Mouse (Mus musculus) spleen, postnatal 36 days (tissue): Measurements from ENCODE around the gene Art2b.
"Not testable (repeated sequence)": the region's sequence is repeated elsewhere in the genome, so short reads cannot be mapped to it uniquely, and the experiment has no call there.

Experiments used
- DNase-seq, 2 experiments: peaks; one replicate each; pipeline ENCODE4 v3.0.0; 2022; ENCODE audit warnings: low spot score in 2 of 2, mixed read lengths in 1 of 2

The Art2b gene

DNA sequence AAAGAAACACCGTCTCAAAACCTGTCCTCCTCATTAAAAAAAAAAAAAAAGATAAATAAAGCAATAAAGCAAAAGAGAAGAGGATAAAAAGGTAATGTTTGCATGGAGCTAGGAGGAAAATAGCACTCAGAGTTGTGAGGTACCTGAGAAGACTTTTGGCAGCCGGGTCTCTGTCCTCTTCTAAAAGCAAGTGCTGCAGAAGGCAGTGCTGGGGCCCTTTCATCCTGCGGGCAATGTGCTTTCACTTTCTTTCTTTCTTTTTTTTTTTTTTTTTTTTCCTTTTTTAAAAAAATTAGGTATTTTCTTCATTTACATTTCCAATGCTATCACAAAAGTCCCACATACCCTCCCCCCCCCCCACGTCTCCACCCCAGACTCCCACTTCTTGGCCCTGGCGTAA lies at the start of gene Art2b:
Gene Art2b, minus strand, starts transcription at position 193 of the 400 bp plus-strand sequence.
- no peak for DNase-seq

DNA sequence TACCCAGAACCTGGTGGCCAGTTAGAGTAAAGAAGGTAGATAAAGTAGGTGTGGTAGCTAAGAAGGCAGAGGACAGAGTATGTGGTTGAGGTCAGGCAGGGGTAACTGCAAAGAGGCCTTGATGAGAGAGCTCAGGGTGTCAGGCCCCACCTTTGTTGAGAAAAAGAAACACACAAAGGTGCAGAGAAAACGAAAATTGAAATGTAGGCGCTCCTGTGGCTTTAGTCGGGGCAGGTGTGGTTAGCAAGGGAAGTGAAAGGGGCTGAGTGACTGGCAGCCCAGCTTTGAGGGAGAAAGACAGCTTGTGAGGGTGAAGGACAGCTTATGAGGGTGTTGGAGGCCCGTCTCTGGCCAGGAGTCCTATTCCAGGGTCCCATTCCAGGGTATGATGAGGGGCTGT lies 49.1 kb upstream of the Art2b start:
- DNase-seq, result peak; percentile 40

DNA sequence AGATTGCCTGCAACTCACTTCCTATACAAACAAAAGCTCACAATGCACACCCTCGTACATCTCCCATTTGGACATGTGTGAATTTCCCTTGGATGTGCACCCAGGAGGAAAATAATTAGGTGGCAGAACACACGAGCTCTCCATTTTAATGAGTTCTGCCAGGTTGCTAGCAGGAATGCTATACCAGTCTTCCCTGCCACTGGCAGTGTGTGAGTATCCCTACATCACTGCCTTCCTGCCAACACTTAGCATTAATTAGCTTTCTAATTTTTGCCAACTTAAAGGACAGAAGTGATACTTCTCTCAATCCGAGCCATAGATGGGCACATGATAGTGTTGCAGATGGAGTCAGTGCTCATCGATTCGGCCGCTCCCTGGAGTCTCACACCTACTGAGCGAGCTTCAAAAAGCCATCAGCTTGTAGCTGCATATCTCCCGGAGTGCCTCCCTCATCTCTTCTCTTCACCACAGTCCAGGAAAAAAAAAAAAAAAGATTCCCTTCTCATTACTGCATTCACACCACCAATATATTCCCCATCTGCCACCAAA lies 48.3 kb upstream of the Art2b start:
- DNase-seq, result no peak

DNA sequence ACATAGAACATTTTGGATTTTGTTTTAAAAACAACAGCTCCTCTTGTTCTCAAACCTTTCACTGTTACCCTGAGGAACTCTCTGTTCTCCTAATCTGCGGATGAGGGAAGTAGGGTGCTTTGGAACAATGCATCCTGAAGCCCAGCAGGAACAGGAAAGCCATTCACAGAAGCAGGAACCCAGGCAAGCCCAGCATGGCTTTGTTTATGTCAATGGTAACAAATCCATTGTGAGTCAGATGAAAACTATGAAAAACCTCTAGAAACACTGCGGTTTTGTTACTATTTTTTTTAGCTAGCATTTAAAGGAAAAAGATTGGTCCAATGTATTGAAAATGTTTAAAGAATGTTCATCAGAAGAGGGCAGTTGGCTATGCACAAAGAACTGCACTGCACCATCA lies 43.1 kb upstream of the Art2b start:
- DNase-seq, result no peak

DNA sequence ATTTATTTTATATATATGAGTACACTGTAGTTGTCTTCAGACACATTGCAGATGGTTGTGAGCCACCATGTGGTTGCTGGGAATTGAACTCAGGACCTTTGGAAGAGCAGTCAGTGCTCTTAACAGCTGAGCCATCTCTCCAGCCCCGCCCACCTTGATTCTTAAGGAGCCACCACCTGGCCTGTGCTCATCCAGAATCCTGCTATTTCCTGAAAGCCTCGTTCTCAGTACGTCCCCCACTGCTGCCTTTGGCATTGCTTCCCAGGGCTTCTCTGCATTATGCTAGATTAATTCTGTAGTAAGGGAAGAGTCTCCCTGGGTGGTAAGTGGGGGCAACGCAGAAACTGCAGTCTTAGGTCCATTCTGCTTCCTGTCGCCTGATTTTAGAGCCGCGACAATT lies 41.8 kb upstream of the Art2b start:
- DNase-seq, result not testable (repeated sequence)

DNA sequence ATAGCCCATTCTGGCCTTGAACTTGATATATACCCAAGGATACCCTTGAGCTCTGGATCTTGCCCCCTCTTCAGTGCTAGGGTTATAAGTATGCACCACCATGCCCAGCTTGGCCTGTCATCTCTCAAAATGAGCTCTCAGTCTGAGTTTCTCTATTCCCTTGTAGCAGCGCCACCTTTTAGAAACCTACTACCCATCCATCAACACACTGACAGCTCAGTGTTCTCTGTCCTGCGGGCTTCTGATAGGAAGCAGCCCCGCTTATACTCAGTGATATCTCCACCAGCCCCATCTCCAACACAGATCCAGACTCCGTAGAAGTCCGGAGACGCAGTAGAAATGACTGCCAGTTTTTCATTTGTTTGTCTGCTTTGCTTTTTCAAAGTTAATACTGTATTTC lies 38.9 kb upstream of the Art2b start:
- no peak for DNase-seq

DNA sequence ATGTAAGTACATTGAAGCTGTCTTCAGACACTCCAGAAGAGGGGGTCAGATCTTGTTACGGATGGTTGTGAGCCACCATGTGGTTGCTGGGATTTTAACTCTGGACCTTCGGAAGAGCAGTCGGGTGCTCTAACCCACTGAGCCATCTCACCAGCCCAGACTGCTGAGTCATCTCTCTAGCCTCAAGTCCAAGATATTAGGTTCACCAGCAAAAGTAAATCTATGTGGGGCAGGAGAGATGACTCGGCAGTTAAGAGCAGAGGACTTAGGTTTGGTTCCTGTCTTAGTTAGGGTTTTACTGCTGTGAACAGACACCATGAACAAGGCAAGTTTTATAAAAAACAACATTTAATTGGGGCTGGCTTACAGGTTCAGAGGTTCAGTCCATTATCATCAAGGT lies 36.5 kb upstream of the Art2b start:
- not testable (repeated sequence) for DNase-seq

DNA sequence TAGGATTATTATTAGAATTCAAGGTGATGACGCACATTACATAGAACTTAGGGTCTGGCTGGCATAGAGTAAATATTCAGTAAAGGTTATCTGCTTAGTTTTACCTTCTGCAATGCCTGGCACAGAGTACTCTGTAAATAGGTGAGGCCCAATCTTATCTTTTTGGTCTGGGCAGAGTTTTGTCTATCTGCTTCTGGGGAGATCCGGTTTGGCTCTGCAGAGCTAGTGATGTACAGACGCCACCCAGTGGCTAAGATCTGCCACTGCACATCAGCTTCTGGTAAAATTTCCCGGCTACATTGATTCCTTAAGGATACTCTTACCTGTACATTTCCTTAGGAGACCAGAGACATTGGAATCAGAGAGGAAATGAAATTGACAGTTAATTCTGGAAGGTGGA lies 35.0 kb upstream of the Art2b start:
- no peak for DNase-seq

DNA sequence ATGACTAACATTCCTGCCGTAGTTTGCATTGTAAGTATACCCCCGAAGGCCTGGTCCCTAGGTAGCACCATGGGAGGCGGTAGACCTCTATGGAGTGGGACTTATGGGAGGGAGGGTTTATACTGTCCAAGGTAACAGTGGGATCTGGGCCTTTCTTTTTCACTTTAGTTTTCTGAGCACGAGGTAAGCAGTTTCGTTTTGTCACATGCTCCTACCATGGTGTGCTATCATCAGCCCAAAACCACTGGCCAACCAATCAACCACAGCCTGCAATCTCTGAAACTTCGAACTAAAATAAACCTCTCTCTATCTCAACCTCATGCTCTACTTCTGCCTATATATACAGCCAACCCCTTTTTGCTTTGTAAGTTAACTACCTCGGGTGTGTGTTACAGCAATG lies 32.9 kb upstream of the Art2b start:
- DNase-seq, result no peak

DNA sequence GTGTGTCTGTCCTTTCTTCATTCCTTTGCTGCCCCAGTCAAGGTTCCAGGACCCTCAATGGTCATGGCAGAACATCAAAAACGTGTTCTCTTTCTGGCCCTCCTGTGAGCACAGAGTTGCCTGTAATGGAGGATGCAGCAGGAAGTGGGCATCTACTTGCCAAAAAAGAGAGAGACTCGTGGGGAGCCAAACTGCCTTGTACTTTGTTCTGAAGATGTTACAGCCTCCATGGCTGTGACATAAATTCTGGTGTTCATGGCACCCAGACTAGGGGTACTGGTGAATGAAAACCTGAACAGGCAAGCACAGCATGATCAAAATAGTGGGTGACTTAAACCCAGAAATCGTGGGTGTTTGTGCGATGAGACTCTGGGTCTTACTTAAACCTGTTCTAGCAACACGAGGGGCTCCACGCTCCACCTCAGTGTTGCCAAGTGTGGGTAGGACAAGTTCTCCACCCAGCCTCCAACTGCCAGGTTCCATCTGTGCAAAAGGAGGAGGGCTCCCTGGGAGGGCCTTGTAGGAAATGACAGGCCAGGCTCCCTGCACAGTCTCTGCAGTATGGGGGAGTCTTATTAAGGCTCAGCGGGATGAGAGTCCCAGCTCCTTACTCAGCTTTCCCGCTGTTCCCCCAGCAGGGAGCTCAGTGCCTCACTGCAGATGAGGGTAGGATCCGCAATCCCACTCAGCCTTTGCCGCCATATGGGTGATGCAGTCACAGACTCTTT lies 32.2 kb upstream of the Art2b start:
- no peak for DNase-seq

DNA sequence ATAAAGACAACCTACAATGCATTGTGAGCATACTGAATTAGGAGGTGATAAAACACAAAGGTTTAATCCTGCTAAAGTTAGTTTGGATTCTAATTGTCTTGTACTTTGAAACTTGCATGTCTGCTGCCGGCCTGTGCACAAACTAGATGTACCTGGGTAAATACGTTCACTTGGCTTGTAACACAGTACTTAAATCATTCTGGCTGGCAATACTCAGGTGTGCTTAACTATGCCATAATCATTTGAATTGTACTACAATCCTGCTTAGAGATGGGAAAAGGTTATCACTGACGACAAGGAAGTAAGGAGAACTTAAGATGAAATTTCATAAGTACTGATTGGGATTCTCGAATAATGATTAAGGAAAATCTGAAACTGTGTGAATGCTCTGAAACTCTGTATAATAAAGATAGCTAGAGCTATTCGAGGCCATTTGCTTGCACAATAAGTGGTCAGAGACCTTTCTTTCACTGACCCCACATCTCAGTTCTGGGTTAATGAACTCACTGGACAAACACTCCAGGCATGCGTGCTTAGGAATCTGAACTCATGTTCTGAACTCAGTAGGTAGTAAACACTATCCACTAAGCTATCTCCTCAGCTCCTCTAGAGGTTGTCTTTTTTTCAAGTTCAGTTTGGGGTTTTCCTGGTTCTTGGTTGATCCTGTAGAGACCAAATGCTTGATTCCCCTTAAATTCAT lies 30.9 kb upstream of the Art2b start:
- DNase-seq, result no peak

DNA sequence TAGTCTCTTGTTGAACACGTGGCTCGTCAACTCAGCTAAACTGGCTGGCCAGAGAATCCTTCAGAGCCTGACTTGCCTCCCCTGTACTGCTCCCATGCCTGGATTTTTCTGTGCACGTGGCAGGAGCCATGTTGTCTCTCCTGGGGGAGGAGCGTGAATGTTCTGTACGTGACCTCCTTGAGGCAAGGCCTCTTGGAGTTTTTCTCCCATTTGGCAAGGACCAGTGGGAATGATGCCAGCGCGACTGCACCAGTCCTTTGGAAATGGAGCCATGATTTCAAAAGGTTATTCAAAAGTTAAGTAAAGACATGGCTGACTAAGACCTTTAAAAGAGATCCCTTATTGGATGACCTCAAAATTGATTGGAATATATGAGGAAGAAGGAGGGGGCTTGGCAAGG lies 30.0 kb upstream of the Art2b start:
- no peak for DNase-seq

DNA sequence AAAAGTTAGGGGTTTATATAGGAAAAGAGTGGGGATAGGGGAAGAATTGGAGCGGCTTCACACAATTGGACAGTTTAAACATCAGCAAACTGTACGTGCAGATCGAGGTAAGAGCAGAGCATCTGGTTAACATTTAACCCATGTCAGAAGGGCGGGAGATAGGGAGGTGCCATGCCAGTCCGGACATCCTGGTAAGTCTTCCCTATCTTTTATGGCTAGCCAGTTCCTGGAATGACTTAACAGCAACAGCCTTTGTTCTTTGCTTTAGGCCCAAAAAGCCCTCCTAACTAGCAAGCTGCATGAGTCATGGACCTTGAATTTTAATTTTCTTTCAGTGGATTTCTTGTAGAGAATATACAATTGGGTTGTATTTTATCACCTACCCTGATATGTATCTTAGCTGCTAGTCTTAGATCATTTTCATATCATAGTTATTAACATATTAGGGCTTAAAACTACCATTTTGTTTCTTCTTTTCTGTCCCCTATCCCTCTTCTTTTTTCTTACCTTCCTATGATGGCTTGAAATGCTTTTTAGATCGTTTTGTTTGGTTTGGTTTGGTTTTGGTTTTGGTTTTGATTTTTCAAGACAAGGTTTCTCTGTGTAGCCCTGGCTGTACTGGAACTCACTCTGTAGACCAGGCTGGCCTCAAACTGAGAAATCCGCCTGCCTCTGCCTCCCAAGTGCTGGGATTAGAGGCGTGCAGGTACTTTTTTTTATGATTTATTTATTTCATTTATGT lies 27.6 kb upstream of the Art2b start:
- DNase-seq, result not testable (repeated sequence)

DNA sequence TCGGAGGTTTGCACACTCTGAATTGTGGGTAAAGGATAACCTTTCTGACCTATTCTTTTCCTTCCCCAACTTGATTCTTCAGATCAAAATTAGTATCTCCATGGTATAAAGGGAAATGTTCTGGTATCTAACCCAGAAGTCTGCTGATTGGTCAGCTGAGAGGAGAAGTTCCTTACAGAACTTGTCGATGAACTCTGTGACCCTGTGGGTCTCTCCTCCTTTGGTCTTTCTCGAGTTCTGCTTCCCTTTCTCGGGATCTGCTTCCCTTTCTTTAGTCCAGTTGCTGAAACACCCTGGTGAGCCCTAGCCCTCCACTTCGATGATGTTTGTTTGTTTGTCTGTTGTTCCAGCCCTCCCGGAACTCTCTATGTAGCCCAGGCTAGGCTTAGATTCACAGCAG lies 22.4 kb upstream of the Art2b start:
- peak; percentile 16 to 22 for DNase-seq

DNA sequence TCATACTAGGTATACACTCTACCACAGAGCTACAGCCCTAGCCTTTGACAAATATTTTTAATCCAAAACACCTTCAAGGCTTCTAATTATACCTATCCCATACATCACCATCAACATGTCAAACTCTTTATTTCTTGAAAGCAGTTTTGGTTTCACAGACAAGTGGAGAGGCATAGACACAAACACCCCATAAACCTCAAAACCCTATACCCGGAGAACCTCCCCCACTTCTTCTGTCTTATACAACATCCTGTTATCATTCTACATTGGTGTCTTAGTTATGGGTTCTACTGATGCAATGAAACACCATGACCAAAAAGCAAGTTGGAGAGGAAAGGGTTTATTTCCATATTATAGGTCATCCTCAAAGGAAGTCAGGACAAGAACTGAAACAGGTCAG lies 15.0 kb upstream of the Art2b start:
- no peak for DNase-seq

DNA sequence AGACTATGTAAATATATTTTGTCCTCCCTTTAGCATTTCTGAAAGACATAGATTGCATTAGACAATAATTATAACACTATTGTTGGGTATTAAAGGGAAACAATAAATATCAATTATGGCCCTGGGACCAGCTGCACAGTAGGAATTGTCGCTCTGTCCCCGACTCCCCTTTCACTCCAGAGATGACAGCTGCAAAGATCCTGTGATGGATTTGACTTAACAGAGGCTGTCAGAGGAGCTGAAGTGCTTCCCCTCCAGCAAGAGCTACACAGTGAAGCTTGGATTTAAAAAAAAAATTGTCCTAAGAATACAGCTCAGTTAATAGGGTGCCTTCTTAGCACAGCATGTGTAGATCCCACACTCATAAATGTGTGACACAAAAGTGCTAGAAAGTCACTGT lies 13.1 kb upstream of the Art2b start:
- DNase-seq, result no peak

DNA sequence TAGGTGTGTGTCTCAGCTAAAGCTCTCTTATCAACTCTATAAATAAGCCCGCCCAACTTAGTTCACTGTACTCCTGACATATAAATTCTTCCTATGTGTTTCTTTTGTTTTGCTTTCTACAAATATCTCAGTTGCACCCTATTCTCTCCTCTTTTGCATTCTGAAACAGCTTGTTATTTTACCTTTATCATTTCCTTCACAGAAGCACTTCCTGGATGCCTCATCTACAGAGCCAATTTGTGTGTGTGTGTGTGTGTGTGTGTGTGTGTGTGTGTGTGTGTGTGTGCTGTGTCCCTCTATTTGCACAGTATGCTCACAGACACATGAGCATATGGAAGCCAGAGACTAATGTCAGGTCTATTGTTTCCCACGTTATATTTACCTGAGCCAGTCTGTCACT lies 9.6 kb upstream of the Art2b start:
- DNase-seq, result no peak

DNA sequence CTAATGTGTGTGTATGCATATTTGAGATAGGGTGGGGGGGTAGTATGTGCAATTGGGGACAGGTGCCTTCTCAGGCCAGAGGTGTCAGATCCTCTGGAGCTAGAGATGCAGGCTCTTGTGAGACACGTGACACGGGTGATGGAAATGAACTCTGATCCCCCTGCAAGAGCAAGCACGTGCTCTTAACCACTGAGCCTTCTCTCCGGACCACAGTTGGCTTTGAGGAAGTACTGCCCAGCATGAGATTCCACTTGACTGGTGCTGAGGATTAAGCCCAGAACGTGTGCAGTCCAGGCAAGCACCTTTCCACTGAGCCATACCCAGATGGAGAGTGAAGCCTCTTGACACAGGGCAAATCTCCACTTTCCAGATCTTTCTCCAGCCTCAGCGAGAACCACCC lies 1.1 kb downstream of the Art2b start:
- DNase-seq, result not testable (repeated sequence)

DNA sequence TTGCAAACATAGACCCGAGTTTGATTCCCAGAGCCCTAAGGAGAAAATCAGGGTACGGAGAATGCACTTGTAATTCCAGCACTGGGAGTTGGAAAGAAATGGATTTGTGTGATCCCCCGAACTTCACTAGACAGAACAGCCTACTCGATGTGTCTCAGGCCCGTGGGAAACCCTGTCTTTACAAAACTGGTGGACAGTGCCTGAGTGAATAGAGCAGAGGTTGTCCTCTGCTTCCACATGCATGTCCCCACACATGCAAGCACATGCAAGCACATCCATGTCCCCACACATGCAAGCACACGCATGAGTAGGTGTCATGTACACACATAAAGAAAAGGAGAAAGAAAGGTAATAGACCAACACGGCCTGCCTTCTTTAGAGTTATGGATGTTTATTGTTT lies 3.4 kb downstream of the Art2b start:
- DNase-seq, result no peak

DNA sequence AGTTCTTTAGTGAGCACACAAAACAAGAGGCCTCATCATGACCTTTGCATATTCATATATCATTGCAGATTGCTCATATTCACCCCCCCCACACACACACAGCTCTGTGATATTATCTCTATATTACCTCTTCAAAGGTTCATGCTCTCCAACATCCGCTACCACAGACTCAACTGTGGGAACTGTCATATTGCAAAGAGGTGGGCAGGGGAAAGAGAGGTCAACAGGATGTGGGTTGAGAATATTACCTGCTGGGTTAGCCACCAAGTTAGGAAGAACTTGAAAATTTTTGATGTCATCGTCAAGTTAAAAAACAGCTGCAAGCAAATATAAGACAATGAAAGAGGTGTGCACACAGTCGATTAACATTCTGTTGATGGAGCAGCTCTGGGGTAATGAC lies 4.5 kb downstream of the Art2b start:
- DNase-seq, result peak; percentile 38 to 50

DNA sequence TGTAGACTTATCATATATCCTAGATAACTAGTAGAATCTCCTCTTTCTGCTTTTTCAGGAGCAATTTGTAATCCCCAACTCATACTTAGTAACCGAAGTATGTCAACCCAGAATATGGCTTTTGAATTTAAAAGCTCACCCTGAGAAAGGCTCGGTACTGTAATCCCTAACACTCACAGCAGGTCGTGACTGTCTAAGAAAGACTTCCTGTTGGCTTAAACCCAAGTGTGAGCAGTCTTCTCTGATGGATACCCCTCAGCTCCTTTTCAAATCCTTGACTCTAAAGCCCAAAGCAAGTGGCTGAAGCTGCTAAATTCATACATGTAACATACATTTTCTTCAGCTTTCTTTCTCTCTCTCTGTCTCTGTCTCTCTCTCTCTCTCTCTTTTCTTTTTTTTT lies 11.0 kb downstream of the Art2b start:
- DNase-seq, result no peak

DNA sequence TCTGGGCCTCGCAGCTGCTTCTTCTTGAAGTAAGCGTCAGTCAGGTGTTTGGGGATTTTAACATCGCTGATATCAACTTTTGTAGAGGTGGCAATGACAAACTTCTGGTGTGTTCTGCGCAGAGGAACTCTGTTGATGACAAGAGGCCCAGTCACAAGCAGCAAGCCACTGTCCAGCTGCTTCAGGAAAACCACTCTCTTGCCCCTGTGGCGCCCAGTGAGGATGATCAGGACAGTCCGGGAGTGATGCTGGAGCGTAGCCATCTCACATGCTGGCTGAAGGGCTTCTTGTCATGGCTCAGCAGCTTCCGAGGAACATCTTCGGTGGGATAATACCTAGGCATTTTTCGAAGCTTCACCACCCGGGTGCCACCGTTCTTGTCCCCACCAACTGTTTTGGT lies 11.8 kb downstream of the Art2b start:
- DNase-seq, result not testable (repeated sequence)

DNA sequence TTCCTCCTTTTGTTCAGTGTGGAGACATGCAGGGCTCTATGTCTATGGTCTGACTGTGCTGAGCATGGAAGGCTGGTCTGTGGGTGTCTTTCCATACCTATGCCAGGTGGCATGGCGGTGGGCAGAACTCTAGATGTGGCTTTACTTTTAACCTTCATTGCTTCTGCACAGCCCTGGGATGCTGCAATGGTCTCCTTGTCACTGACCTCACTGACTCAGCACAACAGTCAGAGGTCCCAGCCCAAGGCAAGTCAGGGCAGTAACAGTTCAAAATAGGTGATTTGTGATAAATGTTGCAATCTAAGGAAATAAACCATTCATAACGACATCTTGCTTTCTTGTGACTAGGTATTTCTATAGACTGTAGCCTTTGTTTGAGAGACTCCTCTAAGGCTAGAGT lies 21.3 kb downstream of the Art2b start:
- DNase-seq, result no peak
